Mouse (Mus musculus) midbrain, embryonic 14.5 days (tissue): ENCODE measurements around the gene Il1r2. TPM values are rescaled to one million over a fixed set of nuclear protein-coding genes. Genes with fewer than 3 reads are reported as not detected.

Experiments
- ATAC-seq: fragments of 200-750 bp; cut with Nextera tagmentation; 2 replicates; pipeline ENCODE4 v1.8.0; 2017; ENCODE audit warnings: moderate number of reproducible peaks, moderate library complexity; ENCODE audit not compliant: low FRiP score, low TSS enrichment
- DNase-seq: peaks from one replicate; pipeline ENCODE4 v3.0.0-alpha.2; 2015
- H3K27ac ChIP-seq: fragments of 300-500 bp; sonication (generic); replicated peaks from 2 replicates; pipeline ENCODE4 v1.5.1; 2014; ENCODE audit warnings: mild to moderate bottlenecking, low read depth, low read length, moderate library complexity
- H3K27me3 ChIP-seq: fragments of 300-500 bp; sonication (generic); 2 replicates; pipeline ENCODE4 v1.6.1; 2014; ENCODE audit warnings: low read length, control low read depth, mixed read lengths; ENCODE audit not compliant: control insufficient read depth, insufficient read depth
- H3K36me3 ChIP-seq: fragments of 300-500 bp; sonication (generic); 2 replicates; pipeline ENCODE4 v1.6.1; 2014; ENCODE audit warnings: low read length, control low read depth; ENCODE audit not compliant: control insufficient read depth, insufficient read depth
- H3K4me1 ChIP-seq: fragments of 300-500 bp; sonication (generic); 2 replicates; pipeline ENCODE4 v1.6.1; 2014; ENCODE audit warnings: mild to moderate bottlenecking, antibody characterized with exemption, low read length, control low read depth; ENCODE audit not compliant: control insufficient read depth, insufficient read depth
- H3K4me2 ChIP-seq: fragments of 300-500 bp; sonication (generic); 2 replicates; pipeline ENCODE4 v1.6.1; 2014; ENCODE audit warnings: mild to moderate bottlenecking, low read length, moderate library complexity
- H3K4me3 ChIP-seq: fragments of 300-500 bp; sonication (generic); replicated peaks from 2 replicates; pipeline ENCODE4 v1.5.1; 2014; ENCODE audit warnings: low read depth, low read length
- H3K9ac ChIP-seq: fragments of 300-500 bp; sonication (generic); replicated peaks from 2 replicates; pipeline ENCODE4 v1.6.1; 2014; ENCODE audit warnings: mild to moderate bottlenecking, low read length, moderate library complexity
- H3K9me3 ChIP-seq: fragments of 300-500 bp; sonication (generic); 2 replicates; pipeline ENCODE4 v1.6.1; 2016; ENCODE audit warnings: low read length, control low read depth, mixed read lengths; ENCODE audit not compliant: control insufficient read depth
- WGBS: fragments of 180-500 bp; shearing (Covaris S2); extraction: QIAGEN DNeasy Blood & Tissue Kit; methylation state at CpG from one replicate; pipeline ENCODE4 v1.1.7; 2014; 5-methylcytosine and 5-hydroxymethylcytosine counted together
- polyA plus RNA-seq: library from polyadenylated mRNA; unstranded; fragments of >200 nt; fragmentation: Nextera tagmentation; extraction: Ambion mirVana; gene quantifications from 2 replicates; pipeline ENCODE4 v1.2.1, GENCODE M21; 2014

The Il1r2 gene
- polyA plus RNA-seq, 1 experiment from 2014 or later = 0.45 TPM

DNA sequence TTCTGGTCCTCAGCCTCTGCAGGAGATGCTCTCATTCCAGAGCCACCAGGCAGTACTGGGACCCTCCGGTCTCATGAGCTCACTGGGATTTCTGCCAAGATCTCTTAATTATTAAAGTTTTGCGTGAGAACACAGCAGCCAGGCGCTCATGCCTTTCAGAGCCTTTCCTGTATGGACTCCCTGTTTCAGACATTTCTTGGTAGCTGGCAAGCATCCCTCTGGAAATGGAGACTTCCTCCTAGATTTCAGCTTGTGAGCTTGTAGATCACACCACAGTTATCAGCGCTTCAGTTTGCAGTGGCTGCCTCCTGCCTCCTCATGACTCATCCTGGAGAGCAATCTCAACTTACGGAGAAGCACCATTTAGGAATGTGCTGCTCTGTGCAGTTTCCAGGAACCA is 98.0 kb downstream of the Il1r2 start:
- no peaks in the 10 kb centered on the region for H3K36me3 ChIP-seq
- whole genome bisulfite sequencing = 82% methylated on average over 5 of the region's 5 CpGs
- DNase-seq (peak; percentile 17), ATAC-seq (no peak)
- H3K4me1 ChIP-seq = no peaks in the 10 kb centered on the region
- no peaks in the 10 kb centered on the region for H3K9me3 ChIP-seq
- H3K4me3 ChIP-seq = no peak overlapping the region
- no peak overlapping the region for H3K27ac ChIP-seq
- H3K27me3 ChIP-seq = no peaks in the 10 kb centered on the region
- H3K9ac ChIP-seq = no peak overlapping the region
- no peak overlapping the region for H3K4me2 ChIP-seq

- H3K36me3 ChIP-seq = no peaks in the 10 kb centered on the region
- H3K4me3 ChIP-seq = no peak overlapping the region
- ATAC-seq (no peak), DNase-seq (no peak)
- H3K27me3 ChIP-seq = no peaks in the 10 kb centered on the region
- H3K9me3 ChIP-seq = no peaks in the 10 kb centered on the region
- H3K27ac ChIP-seq = no peak overlapping the region
- 89% methylated on average over 3 of the region's 3 CpGs for whole genome bisulfite sequencing
- no peak overlapping the region for H3K4me2 ChIP-seq
- no peak overlapping the region for H3K9ac ChIP-seq
- H3K4me1 ChIP-seq = no peaks in the 10 kb centered on the region
Observed at GRCm38 (mm10) chr1:40174146-40174545, 100.3 kb downstream of the Il1r2 start.

Other genes starting within 250 kb of the Il1r2 start
- gene Map4k4, start 173.2 kb upstream of the Il1r2 start, polyA plus RNA-seq = 48.9 and 56.7 TPM in 2 replicates
- gene Il1r1, start 151.0 kb downstream of the Il1r2 start, polyA plus RNA-seq = 0.36 and 0.79 TPM in 2 replicates